Mouse (Mus musculus): Measurements from ENCODE around the gene Nr1h2.
A peak's percentile ranks its signal among the peaks of the same experiment; 100 is the strongest.

The Nr1h2 gene

DNA sequence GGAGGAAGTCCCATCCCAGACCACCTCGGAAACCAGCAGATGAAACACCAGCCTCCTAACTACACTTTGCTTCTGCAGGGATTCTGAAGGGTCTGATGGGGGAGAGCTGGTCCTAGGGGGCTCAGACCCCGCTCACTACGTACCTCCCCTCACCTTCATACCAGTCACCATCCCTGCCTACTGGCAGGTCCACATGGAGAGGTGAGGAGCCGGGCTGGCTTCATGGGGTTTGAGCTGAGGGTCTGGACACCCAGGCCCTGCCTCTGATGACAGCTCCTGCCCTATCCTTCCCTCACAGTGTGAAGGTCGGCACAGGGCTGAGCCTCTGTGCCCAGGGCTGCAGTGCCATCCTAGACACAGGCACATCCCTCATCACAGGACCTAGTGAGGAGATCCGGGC lies 31.2 kb upstream of the Nr1h2 start:
- no peak for DNase-seq (ENCODE audit: low spot score)

DNA sequence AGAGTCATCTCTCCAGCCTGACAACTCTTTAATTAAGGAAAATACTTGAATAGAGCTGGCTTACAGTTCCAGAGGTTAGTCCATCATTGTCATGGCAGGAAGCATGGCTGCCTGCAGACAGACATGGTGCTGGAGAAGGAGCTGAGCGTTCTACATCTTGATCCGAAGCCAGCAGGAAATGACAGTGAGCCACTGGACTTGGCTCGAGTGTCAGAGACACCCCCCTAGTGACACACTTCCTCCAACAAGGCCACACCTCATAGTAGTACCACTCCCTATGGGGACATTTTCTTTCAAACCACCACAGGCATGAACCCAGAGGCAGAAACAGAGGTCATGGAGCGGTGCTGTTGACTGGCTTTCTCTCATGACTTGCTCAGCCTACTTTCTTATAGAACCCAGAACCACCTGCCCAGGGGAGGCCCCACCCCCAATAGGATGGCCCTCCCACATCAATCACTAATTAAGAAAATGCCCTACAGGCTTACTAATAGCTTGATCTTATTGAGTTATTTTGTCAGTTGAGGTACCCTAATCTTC lies 30.6 kb upstream of the Nr1h2 start:
- no peak for DNase-seq (ENCODE audit: low spot score)

DNA sequence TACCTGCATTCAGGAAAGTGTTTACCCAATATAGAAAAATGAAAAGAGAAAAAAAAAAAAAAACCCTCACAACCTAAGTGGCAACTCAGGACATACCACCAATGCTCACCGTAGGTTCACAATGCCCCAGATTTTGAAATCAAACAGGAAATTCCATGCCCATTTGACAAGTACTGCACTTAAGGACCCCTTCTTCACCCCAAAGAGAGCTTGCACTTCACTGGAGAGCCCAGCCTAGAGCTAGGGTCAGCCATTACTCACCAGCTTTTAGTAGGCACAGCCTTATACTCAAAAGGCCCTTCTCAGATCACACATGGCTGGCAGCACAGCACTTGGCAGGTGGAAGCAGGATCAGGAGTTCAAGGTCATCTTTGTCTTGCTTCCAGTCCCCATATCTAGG lies 29.4 kb upstream of the Nr1h2 start:
- DNase-seq (ENCODE audit: low spot score): no peak

DNA sequence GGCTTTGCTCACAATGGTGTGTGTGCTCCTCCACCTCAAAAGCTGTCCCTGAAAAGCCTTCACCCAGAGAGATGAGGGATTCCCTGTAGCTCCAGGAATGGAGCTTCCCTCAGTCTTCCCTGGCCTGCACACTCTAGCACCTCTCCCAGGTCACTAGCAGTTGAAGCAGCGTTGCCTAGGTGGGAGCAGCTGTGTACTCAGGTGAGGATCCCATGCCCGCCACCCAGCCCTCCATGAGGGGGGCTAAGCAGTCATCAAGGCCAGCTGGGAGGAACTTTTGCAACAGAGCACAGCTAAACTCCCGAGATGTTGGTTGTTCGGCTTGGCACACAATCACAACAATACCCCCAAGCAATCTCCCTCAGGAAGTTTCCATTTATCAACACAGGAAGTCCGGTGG lies 29.0 kb upstream of the Nr1h2 start:
- no peak for DNase-seq (ENCODE audit: low spot score)

DNA sequence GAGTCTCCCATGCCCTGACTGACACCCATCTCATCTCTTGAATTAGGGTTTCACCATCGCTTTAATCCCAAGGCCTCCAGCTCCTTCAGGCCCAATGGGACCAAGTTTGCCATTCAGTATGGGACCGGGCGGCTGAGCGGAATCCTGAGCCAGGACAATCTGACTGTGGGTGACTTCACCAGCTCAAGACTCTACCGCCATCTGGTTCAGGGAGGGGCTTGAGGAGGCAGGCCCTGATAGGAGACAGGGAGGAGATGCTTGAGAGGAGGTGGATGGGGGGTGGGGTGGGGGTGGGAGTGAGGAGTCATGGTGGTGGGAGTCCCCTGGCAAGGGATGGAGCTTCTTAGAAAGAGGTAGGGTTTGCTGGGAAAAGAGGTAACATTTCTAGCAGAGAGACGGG lies 27.9 kb upstream of the Nr1h2 start:
- no peak for DNase-seq (ENCODE audit: low spot score)

DNA sequence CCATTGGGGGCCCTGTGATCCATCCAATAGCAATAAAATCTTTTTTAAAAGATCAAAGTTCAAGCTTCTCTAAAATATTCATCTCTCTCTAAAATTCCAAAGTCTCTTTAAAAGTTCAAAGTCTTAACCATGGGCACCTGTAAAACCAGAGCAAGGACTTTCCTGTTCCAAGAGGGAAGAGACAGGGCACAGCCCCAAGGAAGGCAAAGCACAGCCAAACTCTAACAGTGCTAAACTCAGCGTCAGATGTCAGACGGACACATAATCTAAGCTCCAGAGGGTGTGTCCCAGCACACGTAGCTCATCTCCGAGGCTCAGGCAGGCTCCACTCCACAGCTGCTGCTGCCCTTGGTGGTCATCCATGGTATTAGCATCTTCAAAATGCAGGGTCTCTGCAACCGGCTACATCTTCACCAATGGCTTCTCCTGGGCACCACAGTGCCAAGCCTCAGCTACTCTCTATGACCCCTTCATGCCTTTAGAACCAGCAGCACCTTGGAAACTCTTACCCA lies 22.6 kb upstream of the Nr1h2 start:
- DNase-seq (ENCODE audit: low spot score): no peak

DNA sequence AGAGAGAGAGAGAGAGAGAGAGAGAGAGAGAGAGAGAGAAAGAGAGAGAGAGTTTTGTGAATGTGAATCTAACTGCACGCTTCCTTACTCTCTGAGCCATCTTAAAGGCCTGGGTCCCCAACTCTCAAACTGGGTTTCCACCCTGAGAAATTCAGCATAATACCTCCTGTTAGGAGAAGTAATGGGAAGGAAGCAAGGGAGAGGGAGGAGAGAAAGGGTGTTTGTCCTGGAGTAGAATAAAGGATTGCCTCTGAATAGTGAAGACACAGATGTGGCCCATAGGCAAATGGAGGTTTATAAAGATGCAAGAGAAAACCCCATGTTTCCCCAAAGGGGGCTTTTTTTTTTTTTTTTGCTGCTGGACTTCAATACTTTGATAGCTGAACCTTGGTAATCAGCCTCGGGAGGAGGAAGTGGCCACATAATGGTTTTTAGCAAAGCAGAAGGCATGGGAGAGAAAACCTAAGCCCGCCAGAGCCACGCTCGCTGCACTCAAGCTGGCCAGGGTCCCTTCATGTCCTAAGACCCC lies 19.3 kb upstream of the Nr1h2 start:
- no peak for DNase-seq (ENCODE audit: low spot score)

DNA sequence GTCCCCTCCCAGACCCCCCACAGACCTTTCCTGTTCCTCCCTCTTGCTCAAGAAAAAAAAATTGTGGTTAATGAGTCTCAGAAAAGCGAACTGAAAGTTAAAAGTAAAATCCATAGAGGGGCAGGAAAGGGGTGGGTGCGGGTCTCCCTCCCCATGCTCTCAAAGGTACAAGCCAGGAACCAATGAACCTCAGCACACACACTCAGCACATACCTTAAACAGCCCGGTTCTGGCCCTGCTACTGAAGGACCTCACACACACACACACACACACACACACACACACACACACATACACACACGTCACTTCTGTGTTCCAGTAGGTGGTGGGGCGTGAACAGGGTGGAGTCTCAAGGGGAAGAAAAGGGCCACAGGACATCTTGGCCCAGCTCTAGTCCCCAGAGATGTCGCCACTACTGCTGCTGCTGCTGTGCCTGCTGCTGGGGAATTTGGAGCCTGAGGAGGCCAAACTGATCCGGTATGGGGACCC lies 18.5 kb upstream of the Nr1h2 start, which contains the start of gene Napsa:
Gene Napsa (plus strand): TSS at position 168 of the 489 bp plus-strand sequence.
- no peak for DNase-seq (ENCODE audit: low spot score)

DNA sequence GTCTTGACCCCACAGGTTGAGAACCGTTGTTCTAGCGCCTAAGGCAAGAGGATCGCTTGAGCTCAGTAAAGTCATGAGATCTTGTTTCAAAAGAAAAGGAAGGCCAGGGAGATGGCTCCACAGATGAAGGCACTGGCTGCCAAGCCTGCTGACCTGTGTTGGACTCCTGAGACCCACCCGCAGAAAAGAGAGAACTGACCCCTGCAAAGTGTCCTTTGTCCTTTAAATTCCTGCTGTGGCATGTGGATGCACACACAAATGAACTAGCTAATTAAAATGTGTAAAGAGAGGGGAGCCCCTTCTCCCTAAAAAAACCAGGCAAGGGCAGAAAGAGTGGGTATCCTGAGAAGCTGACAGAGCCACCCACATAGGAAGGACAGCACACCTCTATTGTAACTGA lies 18.1 kb upstream of the Nr1h2 start:
- no peak for DNase-seq (ENCODE audit: low spot score)

DNA sequence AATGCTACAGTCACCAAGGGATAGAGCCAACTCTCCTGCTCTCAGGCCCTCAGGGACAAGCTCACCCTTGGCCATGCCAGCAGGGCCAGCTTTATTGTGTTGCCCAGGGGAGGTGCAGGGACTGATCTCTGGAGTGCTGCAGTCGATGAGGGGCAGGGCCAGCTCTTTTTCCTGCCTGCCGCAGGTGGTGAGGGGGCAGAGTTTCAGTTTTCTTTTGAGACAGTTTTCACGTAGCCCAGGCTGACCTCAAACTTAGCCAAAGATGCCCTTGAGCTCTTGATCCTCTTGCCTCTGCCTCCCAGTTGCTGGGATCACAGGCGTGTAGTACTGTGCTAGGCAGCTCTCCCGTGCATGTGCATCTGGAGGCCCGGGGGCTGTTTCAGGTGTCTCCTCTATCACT lies 17.2 kb upstream of the Nr1h2 start:
- DNase-seq (ENCODE audit: low spot score): no peak

DNA sequence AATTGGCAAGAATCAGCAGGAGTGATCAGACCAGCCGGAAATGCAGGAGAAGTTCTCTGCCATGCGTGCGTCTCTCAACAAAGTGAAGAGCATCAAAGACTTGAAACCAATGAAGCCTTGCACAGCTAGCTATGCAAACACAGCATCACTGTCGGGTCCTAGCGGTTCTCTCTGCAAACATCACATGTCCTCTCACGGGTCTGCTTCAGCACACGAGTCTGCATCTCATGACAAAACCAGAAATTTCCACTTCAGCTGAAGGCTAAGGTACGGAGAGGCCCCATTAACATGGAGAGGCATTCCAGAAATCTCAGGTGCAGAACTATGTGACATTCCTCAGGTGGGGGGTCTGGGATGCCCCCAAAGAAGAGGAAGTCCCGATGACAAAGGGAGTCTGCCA lies 15.1 kb upstream of the Nr1h2 start:
- no peak for DNase-seq (ENCODE audit: low spot score)

DNA sequence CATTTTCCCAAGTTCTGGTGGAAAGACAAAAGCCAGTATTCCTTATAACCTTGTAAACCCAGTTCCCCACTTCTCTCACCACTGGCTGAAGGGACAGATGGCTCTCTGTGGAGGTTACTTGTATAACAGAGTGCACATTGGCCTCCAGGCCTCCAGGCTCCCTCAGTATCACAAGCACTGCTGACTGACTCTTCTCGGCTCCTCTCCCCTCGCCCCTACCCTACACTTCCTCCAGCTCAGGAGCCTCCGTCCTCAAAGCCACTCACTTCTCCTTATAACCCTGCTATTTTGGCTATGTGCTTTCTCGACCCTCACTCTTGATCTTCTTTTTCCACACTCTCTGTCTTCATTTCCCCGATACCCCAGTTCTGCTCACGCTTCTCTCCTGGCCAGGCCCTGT lies 11.7 kb upstream of the Nr1h2 start:
- DNase-seq (ENCODE audit: low spot score): no peak

DNA sequence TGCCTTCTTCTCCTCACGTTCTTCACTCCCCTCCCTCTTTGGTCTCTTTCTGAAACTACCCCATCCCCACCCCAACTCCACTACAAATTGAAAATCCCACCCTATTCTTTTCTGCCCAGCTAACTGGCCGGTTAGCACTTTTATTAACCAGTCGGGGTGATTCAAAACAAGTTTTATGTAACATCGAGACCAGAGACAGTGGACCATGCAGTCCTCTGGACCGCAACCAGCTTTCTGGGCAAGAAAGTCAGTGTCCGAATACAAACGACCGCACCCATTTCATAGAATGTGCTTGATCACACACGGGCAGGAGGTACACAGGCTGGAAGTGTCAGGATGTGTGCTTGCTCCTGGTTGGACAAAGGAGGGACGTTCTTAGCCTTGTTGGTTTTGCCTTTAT lies 10.7 kb upstream of the Nr1h2 start:
- DNase-seq (ENCODE audit: low spot score): no peak

DNA sequence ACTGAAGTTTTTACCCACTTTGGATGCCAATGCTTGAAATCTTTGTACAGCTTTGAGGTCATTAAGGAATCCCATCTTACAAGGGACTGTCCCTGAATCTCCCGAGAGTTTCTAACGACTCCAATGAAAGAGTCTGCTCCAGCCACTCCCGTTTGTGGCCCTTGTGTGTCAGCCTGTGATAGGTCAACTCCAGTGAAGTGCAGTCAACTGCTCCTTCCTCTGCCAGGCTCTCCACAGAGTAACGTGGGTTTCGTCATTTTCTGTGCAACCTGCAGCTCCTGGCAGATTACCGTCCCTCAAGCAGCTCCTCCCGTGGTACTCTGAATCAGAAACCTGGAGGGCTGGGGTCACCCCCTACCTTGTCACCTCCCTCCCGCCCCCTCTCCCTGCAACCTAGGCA lies 9.5 kb upstream of the Nr1h2 start:
- DNase-seq (ENCODE audit: low spot score): no peak

DNA sequence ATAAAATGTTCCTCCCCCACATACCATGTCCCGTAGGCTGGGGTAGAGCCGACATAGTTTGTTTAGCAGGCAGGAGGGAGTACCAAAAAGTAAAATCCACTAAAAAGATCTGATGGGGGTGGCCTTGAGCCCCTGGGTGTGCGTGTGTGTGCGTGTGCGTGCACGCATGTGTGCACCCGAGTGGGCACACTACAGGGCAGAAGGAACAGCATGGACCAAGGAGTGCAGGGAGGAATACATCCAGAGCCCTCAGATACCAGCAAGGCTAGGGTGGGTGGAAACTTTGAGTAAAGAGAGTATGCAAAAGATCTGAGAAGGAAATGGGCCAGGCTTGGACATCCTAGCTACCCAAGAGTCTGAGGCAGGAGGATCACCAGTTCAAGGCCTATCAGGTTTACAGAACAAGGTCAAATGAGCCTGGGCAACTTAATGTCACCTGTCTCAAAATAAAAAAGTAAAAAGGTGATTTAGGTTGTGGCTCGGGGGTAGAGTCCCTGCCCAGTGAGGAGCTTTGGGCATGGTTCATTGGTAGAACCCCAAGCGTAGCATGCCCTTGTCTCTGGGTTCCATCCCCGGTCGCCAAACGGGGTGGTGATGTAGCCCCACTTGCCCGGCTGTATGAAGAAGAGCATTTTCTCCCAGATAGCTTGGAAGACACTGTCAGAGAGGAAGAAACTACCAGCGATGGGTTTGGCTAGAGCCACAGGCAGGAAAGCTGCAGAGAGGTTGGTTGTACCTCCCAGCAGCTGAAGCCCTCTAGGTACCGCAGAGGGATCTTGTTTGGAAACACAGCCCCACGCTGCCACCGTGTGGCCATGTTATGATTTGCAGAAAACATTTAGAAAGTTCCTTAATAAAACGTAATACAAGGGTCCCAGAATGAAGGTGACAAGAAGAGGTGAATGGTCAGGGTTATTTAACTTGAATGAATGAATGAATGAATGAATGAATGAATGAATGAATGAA lies 7.0 kb upstream of the Nr1h2 start:
- DNase-seq (ENCODE audit: low spot score): peak; percentile 66

DNA sequence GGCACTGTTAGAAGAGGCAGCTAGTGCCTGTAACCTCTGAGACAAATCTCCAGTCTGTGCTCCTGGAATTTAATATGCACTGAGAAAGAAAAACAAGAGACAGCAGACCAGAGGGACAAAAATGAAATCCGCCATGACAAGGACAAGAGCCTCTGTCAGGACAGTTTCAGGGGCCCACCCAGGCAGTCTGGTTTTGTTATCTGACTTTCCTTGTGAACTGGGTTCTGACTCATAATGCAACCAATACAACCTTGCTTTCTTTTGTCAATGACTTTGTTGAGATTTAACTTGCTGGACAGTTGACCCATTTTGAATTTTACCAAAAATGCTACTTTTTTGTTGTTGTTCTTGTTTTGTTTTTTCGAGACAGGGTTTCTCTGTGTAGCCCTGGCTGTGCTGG lies 3.9 kb upstream of the Nr1h2 start:
- no peak for DNase-seq (ENCODE audit: low spot score)

DNA sequence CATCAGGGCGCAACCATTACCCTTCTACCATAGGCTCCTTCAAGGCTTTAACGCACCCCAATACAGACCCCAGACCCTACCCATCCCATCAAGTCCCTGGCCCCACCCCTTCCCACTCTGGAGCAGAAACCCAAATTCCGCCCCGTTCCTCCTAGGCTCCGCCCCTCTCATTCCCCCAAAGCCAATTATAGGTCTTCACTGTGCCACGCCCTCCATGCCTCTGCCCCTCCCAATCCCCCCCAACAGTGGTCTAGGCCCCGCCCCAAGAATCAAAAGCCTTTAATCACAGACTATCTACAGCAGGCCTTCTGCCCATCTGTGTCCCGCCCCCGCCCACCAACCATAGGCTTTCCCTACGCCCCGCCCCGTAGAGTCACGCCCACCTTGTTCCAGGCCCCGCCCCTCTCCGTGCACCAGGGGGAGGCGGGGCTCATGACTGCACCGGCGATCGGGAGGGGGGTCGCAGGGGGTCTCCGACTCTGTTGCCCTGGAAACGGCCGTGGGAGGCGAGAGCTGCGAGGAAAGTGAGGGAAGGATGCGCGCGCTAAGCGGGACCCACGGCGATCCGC lies 471 bp downstream of the Nr1h2 start:
- peak; percentile 83 for DNase-seq (ENCODE audit: low spot score)

DNA sequence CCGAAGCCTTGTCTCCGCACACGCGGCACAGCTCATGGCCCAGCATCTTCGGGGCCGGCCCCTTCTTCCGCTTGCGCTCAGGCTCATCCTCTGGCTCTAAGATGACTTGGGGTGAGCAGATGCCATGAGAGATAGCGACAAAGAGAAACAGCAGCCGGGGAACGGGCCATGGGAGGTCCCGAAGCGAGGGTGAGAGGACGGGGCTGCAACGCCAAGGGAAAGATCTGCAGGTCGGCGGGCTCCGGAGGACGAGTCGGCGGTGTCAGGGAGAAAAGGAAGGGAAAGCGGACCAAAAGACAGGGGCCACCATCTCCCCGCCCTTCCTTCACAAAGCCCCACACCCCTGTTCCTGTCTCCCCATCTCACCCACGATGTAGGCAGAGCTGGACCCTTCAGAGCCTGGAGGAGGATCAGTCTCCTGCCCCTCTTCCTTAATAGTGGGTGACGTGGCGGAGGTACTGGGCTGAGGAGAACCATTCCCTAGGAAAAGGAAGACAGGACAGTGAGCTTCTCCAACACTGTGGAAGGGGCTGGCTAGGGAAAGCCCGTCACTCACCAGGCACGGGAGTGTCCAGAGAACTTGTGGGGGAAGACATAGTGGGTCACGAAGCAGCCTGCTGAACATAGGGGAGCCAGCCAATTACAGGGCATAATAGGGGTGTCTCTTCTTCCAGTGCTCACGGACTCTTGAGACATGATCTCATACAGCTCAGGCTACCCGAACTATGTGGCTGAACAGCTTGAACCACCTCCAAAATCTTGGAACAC lies 1.4 kb downstream of the Nr1h2 start:
- no peak for DNase-seq (ENCODE audit: low spot score)

DNA sequence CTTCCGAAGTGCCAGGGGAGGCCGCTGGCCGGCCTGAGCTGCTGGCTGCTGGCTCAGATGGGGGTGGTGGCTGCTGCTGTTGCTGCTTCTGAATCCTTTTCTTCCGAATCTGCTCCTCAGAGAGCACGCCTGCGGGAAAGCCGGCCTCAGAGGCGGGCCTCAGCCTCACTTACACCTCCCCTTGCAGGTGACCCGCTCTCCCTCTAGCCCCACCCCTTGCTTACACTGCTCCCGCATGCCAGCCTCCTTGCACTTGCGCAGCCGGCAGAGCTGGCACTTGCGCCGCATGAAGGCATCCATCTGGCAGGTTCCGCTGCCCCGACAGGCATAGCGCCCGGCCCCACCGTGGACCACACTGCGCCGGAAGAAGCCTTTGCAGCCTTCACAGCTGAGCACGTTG lies 2.0 kb downstream of the Nr1h2 start:
- DNase-seq (ENCODE audit: low spot score): no peak

DNA sequence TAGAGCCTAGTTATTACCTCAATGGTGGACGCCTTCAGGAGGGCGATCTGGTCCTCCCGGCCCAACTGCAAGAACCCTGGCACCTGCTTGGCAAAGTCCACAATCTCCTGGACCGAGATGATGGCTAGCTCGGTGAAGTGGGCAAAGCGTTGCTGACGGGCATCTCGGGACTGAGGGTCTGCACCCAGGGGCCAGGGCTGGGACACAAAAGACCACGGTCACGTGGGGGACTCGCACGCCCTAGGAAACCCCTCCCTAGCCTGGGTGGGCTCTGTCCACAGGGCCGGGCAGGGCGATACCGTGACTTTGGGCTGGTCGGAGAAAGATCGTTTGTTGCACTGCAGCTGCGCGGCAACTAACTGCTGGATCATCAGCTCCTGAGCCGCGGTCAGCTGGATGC lies 2.5 kb downstream of the Nr1h2 start:
- DNase-seq (ENCODE audit: low spot score): no peak

DNA sequence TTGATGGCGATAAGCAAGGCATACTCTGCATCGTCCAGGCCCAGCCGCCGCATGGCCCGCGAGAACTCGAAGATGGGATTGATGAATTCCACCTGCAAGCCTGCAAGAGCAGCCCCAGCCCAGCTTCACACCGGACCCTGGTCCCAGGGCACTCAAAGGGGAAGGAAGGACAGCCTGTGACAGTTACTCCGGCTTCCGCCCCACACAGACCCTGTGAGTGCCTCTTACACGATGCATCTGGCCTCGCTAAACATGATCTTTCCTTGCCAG lies 3.4 kb downstream of the Nr1h2 start:
- no peak for DNase-seq (ENCODE audit: low spot score)

Measured in ovary, postnatal 36 days (tissue).